Mouse (Mus musculus): Measurements from ENCODE around the gene Bbs9. TPM values are rescaled to one million over a fixed set of nuclear protein-coding genes. Genes with fewer than 3 reads are reported as not detected.

The Bbs9 gene
- total RNA-seq, 2 experiments from 2014 or later = 18.9 to 20.8 TPM

DNA sequence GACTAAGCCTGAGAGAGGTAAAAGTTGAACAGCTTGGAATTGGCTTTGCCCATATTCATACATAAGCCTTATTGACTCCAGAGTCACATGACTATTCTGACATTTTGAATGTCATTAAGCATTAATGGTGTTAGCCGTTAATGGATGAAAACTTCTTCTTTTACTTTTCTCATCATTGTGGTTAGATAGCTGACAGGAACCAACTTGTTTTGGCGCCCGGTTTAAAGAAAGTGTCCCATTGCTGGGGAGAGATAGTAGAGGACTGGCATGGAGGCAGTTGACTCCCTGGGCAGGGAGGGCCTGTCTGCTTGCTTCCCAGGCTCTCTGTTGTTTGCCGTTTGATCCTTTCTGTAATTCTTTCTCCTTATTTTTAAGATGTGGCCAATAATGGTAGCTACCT, 312.9 kb downstream of the Bbs9 start:
- no peak for ATAC-seq (replicated peaks; ENCODE audit: poor library complexity)

DNA sequence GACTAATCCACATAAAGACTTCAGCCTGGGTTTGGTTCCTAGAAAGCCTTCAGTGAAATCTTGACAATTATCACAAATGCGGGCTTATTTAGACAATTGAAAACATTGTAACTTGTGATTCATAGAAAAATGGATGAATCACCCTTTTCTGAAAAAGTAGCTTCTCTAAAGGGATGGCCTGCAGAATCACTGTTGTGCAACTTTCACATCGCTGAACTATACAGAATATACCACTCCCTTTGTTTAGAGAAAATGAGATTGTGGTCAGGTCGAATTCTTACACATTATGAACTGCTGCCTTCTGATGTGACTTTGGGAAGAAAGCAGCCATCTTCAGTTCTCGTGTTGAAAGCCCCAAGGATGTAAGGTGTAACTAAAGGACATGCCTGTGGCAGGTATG, 313.3 kb downstream of the Bbs9 start:
- ATAC-seq (replicated peaks; ENCODE audit: poor library complexity) = no peak

DNA sequence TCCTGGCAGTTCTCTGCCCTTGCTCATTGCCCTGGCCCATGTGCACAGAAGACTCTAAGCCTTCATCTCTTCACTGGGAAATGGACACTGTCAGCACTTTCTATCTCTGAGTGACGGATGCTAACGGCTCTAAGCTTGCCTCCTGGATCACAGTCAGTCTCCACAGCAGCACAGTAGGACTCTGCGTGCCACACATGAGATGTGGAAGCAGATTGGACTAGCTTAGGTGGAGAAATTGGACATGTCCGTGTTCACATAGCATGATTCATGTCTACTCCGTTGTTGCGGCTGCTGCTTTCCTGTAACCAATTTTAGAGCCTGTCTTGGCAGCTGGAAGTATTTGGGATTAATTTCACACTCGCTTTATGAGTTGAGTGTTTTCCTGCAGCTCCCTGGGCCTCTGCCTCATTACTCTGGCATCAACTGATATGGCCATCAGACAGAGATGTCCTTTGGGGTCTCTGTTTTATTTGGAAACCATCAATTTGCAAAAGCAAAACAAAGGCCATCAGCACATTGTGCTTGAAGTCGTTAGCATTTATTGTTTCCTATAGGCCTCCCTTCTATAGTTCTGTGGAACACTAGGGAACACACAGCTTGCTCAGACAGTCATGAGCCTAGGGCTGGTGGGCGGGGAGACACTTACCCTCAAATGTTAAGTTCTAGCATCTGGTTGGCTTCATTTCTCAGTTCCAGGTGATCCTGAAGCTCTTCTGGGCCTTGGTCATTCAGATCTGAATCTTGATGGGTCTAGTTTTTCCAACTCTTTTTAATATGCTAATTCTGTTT, 314.1 kb downstream of the Bbs9 start:
- ATAC-seq (replicated peaks; ENCODE audit: poor library complexity) = no peak

DNA sequence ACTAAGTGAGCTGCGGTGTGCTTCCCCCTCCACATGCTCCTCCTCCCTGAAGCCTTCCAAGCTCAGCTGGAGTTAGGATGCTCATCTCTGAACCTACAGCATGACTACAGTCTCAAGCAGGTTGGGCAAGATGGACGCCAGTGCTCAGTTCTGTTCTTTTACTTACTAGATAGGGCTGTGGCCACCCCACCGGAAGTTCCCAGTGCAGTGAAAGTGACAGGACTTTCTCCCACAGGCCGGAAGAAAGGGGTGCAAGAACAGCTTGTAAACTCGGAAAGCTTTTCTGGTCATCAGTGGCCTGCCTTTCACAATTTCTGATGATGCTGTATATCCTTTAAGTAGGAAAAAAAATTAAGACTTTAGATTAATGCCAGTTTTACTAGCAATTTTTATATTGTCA, 315.7 kb downstream of the Bbs9 start:
- ATAC-seq (replicated peaks; ENCODE audit: poor library complexity) = peak; percentile 68

DNA sequence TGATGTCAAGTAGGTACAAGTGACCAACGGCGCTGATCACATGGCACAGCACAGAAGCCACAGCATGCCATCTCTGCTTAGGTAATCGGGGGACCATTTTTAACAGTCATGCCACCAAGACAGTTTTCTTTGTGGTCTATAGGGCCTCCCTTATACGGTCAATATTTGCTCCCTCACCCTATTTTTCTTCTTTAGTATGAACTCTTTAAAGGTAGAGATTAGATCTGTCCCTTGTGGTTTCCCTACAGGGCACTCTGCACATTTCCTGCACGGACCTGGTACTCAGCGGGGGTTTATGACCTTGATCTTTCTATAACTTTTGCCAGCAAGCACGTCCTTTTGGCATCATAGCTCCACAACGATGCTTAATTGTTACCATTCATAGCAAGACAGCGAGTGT, 316.2 kb downstream of the Bbs9 start:
- peak; percentile 43 for ATAC-seq (replicated peaks; ENCODE audit: poor library complexity)

DNA sequence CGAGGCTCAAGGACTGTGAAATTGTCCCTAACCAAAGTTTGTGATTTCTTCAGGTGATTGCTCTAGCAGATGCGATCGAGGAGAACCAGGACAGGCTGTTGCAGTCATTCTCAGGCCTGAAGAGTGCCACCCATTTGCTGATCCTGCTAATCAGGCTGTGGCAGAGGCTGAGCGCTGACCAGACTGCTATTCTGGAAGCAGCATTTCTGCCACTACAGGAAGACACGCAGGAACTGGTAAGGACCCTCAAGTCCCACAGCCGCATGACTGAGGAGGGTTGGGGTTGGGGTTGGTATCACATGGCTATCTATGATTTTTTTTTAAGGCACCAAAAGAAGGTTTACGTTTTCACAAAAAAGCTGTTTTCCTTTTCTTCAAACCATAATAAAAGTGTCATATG, 318.2 kb downstream of the Bbs9 start:
- ATAC-seq (replicated peaks; ENCODE audit: poor library complexity) = peak; percentile 45

DNA sequence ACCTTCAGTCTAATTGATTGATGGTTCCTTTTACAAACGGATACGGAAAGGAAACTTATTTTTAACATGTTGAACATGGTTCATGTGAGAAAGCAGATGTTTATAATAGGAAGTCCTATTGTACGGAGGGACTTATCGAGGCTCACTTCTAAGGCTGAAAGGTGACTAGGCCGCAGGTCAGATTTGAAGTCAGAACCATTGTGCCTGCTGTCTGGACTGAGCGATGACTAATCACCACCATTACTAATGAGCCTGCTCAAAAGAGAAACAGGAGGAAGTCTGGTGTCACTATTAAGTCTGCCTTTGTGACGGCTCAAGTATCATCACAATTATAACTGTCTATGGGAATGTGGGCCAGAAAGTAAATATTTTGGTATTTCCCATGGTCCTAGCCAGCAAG, 325.2 kb downstream of the Bbs9 start:
- ATAC-seq (replicated peaks; ENCODE audit: poor library complexity) = no peak

DNA sequence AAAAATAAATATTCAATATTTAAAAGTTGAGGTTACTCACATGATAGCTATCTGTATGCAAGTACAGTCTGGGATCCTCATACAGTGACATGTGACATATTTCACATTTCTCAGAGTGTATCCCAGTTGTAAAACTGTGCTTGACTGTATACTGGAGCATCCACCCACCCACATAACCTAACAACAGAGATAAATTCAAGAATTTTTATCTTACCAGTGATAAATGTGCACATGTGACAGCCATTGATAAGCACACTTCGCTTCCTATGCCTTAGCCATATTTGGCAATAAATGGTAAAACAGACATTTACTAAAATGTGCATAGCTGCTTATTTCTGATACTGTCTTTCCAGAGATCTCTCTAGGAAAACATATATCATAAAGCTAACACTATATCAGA, 330.5 kb downstream of the Bbs9 start:
- ATAC-seq (replicated peaks; ENCODE audit: poor library complexity) = peak; percentile 42

DNA sequence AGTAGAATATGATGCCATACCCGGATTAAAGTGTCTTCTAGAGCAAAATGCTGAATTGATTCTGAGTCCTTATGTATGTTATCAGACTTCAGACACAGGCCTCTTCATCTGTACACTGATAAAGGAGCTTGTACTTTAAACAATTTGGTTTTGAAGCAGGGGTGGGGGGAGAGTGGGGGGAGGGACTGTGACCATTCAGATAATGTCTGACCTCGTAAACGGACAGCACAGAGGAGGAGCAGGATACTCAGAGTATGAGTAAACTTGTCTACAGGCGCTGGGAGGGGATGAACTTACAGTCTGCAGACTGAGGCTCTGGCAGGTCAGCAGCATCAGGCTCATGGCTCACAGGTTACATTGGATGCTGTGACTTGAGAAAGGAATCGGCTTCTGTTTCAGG, 331.0 kb downstream of the Bbs9 start:
- ATAC-seq (replicated peaks; ENCODE audit: poor library complexity) = peak; percentile 15; the same call in 1 of the 2 replicates

DNA sequence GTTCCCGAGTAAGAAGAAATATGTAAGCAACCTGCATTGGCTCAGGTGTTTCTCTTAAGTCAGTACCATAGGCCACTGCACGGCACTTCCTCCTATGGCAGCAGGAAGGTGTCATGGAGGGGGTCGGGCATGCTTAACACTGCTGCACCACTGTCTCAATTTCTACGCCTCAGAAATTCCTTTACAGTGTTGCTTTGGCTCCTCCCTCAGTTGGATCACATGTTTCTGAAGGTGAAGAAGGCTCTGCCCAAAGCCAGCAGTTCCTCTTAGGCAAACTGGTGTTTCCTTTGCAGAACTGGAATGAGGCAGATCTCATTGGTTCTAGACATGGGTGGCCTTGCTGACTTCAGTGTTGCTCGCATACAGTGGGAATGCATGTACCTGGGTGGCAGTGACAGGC, 332.2 kb downstream of the Bbs9 start:
- ATAC-seq (replicated peaks; ENCODE audit: poor library complexity) = peak; percentile 70

DNA sequence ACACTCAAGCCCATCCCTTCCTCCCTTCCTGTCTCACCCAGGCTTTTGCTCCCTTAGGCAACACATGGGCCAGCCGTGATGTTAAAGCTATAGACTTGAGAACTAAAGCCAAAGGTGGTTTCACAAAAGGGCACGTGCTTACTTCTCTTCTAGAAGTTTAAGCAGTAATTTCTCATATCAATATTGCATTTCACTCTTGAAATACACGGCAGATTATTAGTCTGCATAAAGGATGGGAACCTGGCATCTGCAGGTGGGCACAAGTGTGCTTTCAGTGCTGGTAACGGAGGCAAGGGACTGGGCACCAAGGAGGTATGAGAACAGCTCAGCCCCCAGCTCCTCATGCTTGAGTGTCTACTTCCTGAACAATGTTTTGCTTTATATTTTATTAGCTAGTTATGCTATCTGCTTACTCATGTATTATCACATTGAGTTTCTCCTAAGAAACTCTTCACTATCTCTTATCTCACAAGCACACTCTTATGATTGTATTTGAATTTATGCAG, 334.2 kb downstream of the Bbs9 start:
- ATAC-seq (replicated peaks; ENCODE audit: poor library complexity) = peak; percentile 7; the same call in 1 of the 2 replicates

DNA sequence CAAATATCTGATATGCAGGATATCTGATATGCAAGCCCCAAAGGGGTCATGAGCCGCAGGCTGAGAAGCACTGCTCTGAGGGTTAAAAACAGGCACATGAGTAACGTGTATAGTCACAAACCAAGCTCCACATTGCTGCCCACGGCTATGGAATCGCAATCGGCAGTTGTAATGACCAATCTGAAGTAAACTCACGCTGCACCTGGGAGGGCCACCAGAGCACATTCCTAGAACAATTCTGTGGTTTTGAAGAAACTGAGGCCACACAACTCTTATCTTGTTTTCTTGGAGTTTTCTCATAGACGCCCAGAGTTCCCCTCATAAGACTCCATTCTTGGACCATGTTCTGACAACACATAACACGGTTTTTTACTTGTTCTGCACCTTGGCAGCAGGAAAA, 334.9 kb downstream of the Bbs9 start:
- ATAC-seq (replicated peaks; ENCODE audit: poor library complexity) = no peak

DNA sequence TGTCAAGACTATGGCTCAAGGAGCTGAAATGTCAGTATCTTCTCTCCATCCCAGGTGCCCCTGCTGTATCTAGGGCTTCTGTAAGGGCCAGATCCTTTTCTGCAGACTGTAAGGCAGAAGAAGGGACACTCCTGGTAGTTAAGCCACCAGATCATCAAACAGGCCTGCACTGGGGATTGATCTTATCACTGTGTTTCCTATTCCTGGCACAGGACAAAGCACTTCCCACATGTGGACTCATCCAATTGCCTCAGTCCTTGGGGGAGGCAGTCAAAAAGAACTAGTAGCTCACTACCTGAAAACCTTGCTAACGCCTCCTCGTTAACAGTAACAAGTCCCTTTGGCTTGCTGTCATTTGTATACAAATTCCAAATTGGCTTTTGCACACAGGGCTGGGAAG, 336.4 kb downstream of the Bbs9 start:
- no peak for ATAC-seq (replicated peaks; ENCODE audit: poor library complexity)

DNA sequence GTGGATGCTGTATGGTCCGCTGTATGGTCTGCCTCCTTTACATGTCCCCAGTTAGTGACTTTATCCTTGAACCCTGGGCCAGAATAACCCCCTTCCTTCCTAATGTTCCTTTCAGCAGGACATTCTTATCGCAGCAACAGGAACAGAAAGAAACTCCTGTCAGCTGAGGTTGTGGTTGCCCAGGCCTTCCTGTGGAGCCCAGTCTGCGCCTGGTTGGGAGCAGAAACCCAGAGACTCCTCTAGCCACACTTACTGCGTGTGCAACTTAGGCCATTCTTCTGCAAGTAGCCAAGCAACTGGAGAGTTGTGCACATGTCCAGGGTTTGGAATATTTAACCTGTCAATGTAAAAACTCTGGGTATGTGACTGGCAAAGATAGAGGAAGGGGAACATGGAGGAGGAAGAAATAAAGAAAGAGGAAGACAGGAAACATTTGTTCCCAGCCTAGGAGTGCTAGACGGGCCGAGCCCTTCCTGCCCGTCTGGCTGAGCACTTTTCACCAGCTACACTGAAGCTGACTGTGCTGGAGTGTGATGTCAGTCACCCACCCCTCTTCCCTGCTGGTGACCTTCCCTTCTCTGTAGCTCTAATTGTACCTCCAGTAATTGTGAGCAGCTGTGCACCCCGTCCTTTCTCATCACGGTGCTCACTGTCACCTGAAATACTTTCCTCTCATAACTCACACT, 339.0 kb downstream of the Bbs9 start:
- ATAC-seq (replicated peaks; ENCODE audit: poor library complexity) = peak; percentile 63

DNA sequence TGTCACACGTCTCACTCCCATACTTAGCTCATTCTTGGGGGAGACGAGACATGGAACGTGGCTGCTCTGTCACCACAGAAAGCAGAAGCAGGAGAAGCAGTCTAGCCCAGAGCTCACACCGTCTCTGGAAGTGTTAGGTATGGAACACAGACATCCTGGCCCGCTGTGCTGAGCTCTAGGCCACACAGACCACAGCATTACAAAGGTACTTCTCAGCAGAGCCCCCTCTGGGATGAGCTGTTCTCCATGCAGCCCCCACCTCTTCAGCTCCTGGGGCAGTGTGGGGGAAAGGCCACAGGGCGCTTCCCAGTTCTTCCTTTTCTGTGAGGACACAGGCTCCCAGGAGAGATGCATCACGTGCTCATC, 339.6 kb downstream of the Bbs9 start:
- peak; percentile 47 for ATAC-seq (replicated peaks; ENCODE audit: poor library complexity)

DNA sequence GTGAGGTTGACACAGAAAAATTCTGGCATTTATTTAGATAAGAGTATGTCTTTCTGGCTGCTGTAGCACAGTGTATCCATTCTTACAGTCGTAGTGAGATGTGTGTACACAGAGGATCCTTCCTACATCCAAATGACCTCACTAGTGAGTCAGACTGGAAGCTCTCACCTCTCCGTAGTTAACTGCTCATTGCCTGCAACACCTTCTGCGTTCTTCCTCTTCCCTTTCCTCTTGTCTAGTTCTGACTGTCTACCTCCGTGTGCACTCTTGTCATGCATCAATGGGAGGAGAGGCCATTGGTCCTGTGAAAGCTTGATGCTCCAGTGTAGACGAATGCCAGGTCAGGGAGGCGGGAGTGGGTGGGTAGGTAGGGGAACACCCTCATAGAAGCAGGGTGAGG, 344.0 kb downstream of the Bbs9 start:
- no peak for ATAC-seq (replicated peaks; ENCODE audit: poor library complexity)

DNA sequence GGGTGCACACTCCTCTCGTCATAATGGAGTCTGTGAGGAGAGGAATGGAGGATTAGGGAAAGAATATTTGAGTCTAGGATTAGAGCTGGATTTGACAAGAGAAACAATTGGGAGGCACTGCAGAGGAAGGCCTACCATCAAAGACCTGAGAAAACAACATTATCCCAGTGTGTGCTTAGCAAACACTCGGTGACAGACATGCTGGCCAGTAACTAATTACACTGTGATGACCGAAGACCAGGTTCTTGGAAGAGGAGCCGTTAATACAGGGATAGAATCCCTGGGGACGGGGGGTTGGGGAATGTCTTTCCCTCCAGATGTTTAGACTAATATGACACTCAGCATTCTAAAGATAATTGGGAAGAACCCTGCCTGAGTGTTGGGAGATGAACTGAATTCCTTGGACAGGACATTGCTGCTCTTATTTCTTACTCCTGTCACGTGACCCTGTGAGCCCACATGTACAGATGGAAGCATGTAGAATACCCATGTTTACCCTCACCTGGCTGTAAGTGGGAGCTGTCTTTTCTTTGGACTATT, 345.2 kb downstream of the Bbs9 start:
- no peak for ATAC-seq (replicated peaks; ENCODE audit: poor library complexity)

DNA sequence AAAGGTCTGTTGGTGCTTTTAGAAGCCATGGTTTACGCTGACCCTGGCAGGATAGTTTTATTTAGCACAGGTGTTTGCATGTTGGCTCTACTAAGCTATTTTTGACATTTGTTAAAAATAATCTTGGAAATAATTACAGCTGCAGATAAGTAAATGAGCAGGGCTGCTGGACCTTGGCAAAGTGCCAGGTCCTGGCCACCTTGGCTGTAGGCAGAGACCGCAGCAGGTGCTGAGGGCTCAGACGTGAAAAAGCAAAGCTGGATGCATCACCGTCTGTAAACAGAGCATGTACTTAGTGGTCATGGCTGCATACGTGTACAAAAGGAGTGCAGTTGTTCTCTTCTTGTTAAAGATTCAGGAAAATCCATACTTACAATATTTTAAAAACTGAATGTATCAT, 347.3 kb downstream of the Bbs9 start:
- no peak for ATAC-seq (replicated peaks; ENCODE audit: poor library complexity)

DNA sequence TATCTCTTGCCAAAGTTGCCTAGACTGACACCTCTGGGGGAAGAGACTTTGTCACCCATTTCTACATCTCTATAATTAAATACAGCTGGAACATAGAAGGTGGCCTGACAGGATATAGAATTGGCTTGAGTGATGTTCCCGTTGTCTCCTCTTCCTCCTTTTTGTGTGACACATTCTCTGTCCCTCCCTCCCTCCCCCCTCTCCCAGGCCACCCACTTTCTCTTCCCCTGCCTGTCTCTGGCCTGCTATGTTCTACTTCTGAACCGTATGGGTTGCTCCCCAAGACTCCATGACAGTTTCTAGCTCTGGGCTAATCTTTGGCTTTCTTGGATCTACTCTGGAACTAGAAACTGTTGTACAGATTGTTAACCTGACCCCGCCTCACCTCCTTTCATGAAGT, 348.3 kb downstream of the Bbs9 start:
- peak; percentile 78 for ATAC-seq (replicated peaks; ENCODE audit: poor library complexity)

DNA sequence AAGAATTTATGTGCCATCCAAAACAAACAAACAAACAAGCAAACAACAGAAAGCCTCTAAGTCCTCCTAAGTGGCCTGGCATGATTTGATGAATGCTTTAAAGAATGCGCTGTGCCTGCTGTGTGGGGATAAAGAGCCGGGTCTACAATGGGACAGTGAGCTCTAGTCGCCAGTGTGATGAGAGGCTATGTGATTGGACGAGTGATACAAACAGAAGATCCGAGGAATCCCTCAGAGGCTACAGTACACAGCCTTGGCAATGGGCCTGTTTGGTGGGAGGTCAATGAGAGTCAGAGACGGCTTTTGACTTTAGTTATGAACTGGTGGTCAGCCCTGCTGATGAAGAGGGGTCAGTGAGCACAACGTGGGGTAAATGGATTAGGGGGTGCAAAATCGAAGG, 349.4 kb downstream of the Bbs9 start:
- no peak for ATAC-seq (replicated peaks; ENCODE audit: poor library complexity)

DNA sequence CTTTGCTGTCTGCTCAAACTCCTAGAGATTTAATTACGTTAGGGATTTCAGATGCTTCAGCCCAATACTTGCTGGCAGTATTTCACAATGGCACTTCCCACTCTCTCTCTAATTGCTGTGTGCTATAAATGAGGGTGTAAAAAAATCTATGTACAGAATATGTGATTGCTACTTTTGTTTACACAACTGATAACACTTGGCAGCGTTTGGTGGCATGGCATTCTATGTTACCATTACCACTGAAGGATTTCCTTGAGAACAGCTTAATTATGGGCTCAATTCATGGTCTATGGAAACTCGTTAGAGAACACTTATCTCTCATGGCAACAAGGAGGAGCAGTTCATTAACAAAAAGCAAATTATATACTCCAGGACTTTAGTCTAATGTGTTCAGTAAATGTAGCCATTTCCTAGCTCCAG, 351.1 kb downstream of the Bbs9 start:
- ATAC-seq (replicated peaks; ENCODE audit: poor library complexity) = no peak

DNA sequence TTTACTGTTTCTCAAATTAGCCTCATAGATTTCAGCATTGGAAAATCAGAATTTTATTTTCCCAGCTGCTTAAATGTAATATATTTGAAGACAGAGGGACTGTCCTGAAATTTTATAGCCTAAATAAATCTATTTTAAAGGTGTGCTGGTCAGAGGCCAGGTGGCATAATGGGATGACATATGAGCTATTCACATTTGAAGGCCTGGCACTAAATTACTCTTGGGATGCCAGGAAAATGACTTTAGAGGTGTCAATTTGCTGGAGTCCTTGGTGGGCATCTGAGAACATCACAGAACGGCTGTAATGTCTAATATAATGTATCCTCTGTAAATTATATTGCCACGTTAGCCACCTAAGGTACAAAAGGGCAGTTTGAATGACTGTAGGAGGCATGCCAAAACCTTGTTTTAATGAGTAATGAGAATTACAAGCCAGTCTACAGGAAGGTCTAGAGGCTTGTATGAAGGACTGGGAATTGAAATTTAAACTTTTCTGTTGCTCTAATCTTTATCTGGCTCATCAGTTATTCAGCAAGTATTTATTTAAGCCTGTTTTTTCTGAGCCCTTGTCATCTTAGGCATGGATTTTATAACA, 351.8 kb downstream of the Bbs9 start:
- no peak for ATAC-seq (replicated peaks; ENCODE audit: poor library complexity)

All from megakaryocyte progenitor cell, adult 5-6 weeks (primary cell).